Mouse (Mus musculus): ENCODE measurements at regions not wholly inside any gene's neighbourhood (a gene's known extent, or its start where the extent isn't known, plus 50 kb on each side); places are given as distances from the start of the nearest gene placed in this dataset.

DNA sequence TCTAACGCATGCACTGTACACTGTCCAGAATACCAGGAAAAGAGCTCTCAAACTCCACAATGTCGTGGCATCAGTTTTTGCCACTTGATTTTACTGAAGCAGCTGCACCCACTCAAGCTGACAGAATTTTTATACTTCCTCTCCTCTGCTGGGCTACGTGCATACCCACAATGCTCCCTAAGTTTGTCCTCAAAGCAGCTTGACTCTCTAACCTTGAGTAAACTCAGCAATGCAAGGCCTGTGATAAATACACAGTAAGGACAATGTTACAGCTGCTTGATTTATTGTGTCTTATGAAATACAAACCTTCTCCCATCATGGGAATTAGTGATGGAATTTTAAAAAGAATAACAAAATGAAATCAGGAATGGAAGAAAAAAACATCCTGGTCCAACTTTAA, 129.7 kb downstream of the Trmt11 start:
- H3K9ac ChIP-seq (ENCODE audit: low read depth, low read length) = no peak overlapping the region
- H3K4me1 ChIP-seq (ENCODE audit: control insufficient read depth, insufficient read depth, low read length) = no peaks in the 10 kb centered on the region
- TF ChIP-seq CTCF (IDR thresholded peaks at IDR 0.05) = no peak
- TF ChIP-seq POLR2A (IDR thresholded peaks at IDR 0.05; ENCODE audit: insufficient read depth, low read depth, low read length) = no peak
- no peak for TF ChIP-seq EP300 (IDR thresholded peaks at IDR 0.05; ENCODE audit: insufficient read depth, low read depth, low read length)
- no peaks in the 10 kb centered on the region for H3K36me3 ChIP-seq (ENCODE audit: control insufficient read depth, insufficient read depth, low read length)
- H3K79me2 ChIP-seq (replicated peaks; ENCODE audit: control insufficient read depth, insufficient read depth, low read length) = no peaks in the 10 kb centered on the region
- no peaks in the 10 kb centered on the region for H3K27me3 ChIP-seq (ENCODE audit: control insufficient read depth, insufficient read depth, low read length)
- WGBS = 59% methylated on average over 3 of the region's 3 CpGs
- intact Hi-C loops (cut with DNase I) = no loop called here
- H3K4me3 ChIP-seq = no peak overlapping the region
- no peak for DNase-seq
- H3K27ac ChIP-seq = no peak overlapping the region

DNA sequence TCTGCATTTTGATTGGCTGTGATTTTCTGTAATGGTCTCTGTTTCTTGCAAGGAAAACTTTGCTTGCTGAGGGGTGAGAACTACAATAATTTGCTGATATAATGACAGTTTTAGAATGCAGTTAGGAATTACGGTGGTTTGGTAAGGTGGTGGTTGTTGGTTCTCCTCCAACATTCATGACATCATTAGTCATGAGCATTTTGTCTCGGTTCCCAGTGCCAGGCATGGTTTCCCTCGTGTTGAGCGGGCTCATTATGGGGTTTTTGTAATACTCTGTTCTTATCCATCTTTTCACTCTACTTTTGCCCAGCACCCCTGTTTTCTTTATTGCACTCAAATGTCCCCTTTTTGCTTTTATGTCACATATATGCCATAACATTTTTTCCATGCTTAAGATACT, 149.9 kb downstream of the Trmt11 start:
- no peak for DNase-seq
- Histone ChIP-seq H3K27ac (no peak overlapping the region), H3K4me3 (no peak overlapping the region), H3K4me1 (ENCODE audit: control insufficient read depth, insufficient read depth, low read length) (no peaks in the 10 kb centered on the region), H3K27me3 (ENCODE audit: control insufficient read depth, insufficient read depth, low read length) (no peaks in the 10 kb centered on the region), H3K36me3 (ENCODE audit: control insufficient read depth, insufficient read depth, low read length) (no peaks in the 10 kb centered on the region), H3K9ac (ENCODE audit: low read depth, low read length) (no peak overlapping the region), H3K79me2 (replicated peaks; ENCODE audit: control insufficient read depth, insufficient read depth, low read length) (no peaks in the 10 kb centered on the region)
- intact Hi-C loops (cut with DNase I) = no loop called here
- TF ChIP-seq POLR2A (IDR thresholded peaks at IDR 0.05; ENCODE audit: insufficient read depth, low read depth, low read length) = no peak
- 80% methylated on average over 4 of the region's 4 CpGs for WGBS

DNA sequence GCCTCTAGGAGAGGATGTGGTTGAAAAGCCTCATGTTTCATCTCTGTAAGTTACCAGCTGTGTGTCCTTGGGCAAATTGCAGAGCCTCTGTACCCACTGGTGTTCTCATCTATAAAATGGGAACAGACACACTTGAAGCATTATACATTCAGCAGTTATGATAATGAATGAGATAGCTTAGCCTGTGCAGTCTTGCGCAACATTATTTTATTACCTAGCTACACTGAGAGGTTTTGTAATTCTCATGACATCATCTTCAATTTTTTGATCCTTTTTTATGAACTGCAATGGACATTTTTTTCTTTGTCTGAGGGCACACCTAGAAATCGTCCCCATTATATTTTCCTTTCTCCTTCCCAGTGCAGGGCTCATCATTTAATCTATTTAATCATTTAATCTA, 153.5 kb downstream of the Trmt11 start:
- Histone ChIP-seq H3K4me3 (no peak overlapping the region), H3K27me3 (ENCODE audit: control insufficient read depth, insufficient read depth, low read length) (no peaks in the 10 kb centered on the region), H3K9ac (ENCODE audit: low read depth, low read length) (no peak overlapping the region), H3K79me2 (replicated peaks; ENCODE audit: control insufficient read depth, insufficient read depth, low read length) (no peaks in the 10 kb centered on the region), H3K27ac (no peak overlapping the region), H3K4me1 (ENCODE audit: control insufficient read depth, insufficient read depth, low read length) (no peaks in the 10 kb centered on the region), H3K36me3 (ENCODE audit: control insufficient read depth, insufficient read depth, low read length) (no peaks in the 10 kb centered on the region)
- TF ChIP-seq CTCF (IDR thresholded peaks at IDR 0.05) (no peak), EP300 (IDR thresholded peaks at IDR 0.05; ENCODE audit: insufficient read depth, low read depth, low read length) (no peak), POLR2A (IDR thresholded peaks at IDR 0.05; ENCODE audit: insufficient read depth, low read depth, low read length) (no peak)
- intact Hi-C loops (cut with DNase I) = no loop called here
- WGBS = 76% methylated on average over 2 of the region's 2 CpGs
- DNase-seq = no peak

GRCm38 (mm10) chr10:30446572-30446971, 154.0 kb downstream of the Trmt11 start:
- TF ChIP-seq POLR2A (IDR thresholded peaks at IDR 0.05; ENCODE audit: insufficient read depth, low read depth, low read length) (no peak), CTCF (IDR thresholded peaks at IDR 0.05) (no peak), EP300 (IDR thresholded peaks at IDR 0.05; ENCODE audit: insufficient read depth, low read depth, low read length) (no peak)
- Histone ChIP-seq H3K36me3 (ENCODE audit: control insufficient read depth, insufficient read depth, low read length) (no peaks in the 10 kb centered on the region), H3K27me3 (ENCODE audit: control insufficient read depth, insufficient read depth, low read length) (no peaks in the 10 kb centered on the region), H3K9ac (ENCODE audit: low read depth, low read length) (no peak overlapping the region), H3K27ac (no peak overlapping the region), H3K4me1 (ENCODE audit: control insufficient read depth, insufficient read depth, low read length) (no peaks in the 10 kb centered on the region), H3K4me3 (no peak overlapping the region), H3K79me2 (replicated peaks; ENCODE audit: control insufficient read depth, insufficient read depth, low read length) (no peaks in the 10 kb centered on the region)
- intact Hi-C loops (cut with DNase I) = no loop called here
- no peak for DNase-seq
- whole genome bisulfite sequencing = 41% methylated on average over 1 of the region's 1 CpGs

- H3K36me3 ChIP-seq (ENCODE audit: control insufficient read depth, insufficient read depth, low read length) = no peaks in the 10 kb centered on the region
- H3K27ac ChIP-seq = no peak overlapping the region
- no peaks in the 10 kb centered on the region for H3K27me3 ChIP-seq (ENCODE audit: control insufficient read depth, insufficient read depth, low read length)
- WGBS = 79% methylated on average over 2 of the region's 2 CpGs
- no peak overlapping the region for H3K9ac ChIP-seq (ENCODE audit: low read depth, low read length)
- no peak for DNase-seq
- no peaks in the 10 kb centered on the region for H3K4me1 ChIP-seq (ENCODE audit: control insufficient read depth, insufficient read depth, low read length)
- no peaks in the 10 kb centered on the region for H3K79me2 ChIP-seq (replicated peaks; ENCODE audit: control insufficient read depth, insufficient read depth, low read length)
- no peak for TF ChIP-seq CTCF (IDR thresholded peaks at IDR 0.05)
- TF ChIP-seq EP300 (IDR thresholded peaks at IDR 0.05; ENCODE audit: insufficient read depth, low read depth, low read length) = no peak
- TF ChIP-seq POLR2A (IDR thresholded peaks at IDR 0.05; ENCODE audit: insufficient read depth, low read depth, low read length) = no peak
- intact Hi-C loops (cut with DNase I) = no loop called here
- no peak overlapping the region for H3K4me3 ChIP-seq
These were observed 160.7 kb downstream of the Trmt11 start for GRCm38 (mm10) chr10:30439802-30440201.

GRCm38 (mm10) chr10:30426420-30426923, 174.1 kb downstream of the Trmt11 start:
- intact Hi-C loops (cut with DNase I) = no loop called here
- 41% methylated on average over 4 of the region's 4 CpGs for WGBS
- Histone ChIP-seq H3K9ac (ENCODE audit: low read depth, low read length) (no peak overlapping the region), H3K4me3 (no peak overlapping the region), H3K27me3 (ENCODE audit: control insufficient read depth, insufficient read depth, low read length) (0 out of 2 replicates have a peak, but pooled peaks cover 1% of the 10 kb centered on the region), H3K4me1 (ENCODE audit: control insufficient read depth, insufficient read depth, low read length) (no peaks in the 10 kb centered on the region), H3K79me2 (replicated peaks; ENCODE audit: control insufficient read depth, insufficient read depth, low read length) (no peaks in the 10 kb centered on the region), H3K27ac (no peak overlapping the region), H3K36me3 (ENCODE audit: control insufficient read depth, insufficient read depth, low read length) (no peaks in the 10 kb centered on the region)
- TF ChIP-seq CTCF (IDR thresholded peaks at IDR 0.05) (no peak), EP300 (IDR thresholded peaks at IDR 0.05; ENCODE audit: insufficient read depth, low read depth, low read length) (no peak), POLR2A (IDR thresholded peaks at IDR 0.05; ENCODE audit: insufficient read depth, low read depth, low read length) (no peak)
- DNase-seq = no peak

All from heart, adult 2 months (tissue).